Mouse (Mus musculus) inflammation-experienced regulatory T-cells (primary cell): ENCODE data around the gene Zbtb14. TPM values are rescaled to one million over a fixed set of nuclear protein-coding genes. Genes with fewer than 3 reads are reported as not detected.

Experiments
- polyA plus RNA-seq, 2 experiments: library from polyadenylated mRNA; unstranded; fragments of 100-300 nt; shearing (Covaris generic); gene quantifications; one replicate each; pipeline ENCODE4 v1.2.1; 2017

Zbtb14 gene
- 10 to 100 TPM; 28.7 to 41.9 TPM for polyA plus RNA-seq

DNA sequence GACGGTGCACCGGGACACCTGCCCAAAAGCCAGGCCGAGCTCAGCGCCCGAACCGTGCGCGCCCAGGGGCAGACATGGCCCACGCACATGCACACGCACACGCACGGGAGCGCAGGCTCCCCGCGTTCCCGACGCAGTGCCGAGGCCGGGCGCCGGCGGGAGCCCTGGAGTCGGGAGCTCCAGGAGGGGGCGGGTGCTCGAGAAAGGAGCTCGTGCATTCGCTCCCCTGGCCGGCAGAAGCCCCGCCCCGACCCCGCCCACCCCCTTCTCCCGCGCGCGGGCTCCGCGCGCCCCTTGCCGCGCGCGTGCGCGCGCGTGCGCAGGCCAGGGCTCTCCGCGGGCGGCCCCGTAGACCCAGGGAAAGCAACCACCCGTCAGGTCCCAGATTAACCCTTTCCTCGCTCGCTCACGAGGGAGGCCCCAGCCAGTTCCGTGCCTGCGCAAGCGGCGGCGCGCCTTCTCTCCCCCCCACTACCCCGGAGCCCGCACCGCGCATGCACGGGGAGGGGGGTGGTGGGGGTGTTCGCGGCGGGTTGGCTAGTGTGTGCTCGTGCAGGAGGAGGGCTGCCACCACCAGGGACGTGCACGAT, at the start of gene Zbtb14:
Gene Zbtb14 (plus strand): TSS at position 540 of the 590 bp plus-strand sequence.

GRCm38 (mm10) chr17:69438990-69439491, 56.2 kb downstream of the Zbtb14 start, which contains the start of gene Akain1:
Akain1 (plus strand) TSS chr17:69439326.

Other genes starting within 250 kb of the Zbtb14 start
- under 1 TPM in 1 of 2 experiments, not detected in 1; 0.16 TPM for gene Akain1, start 56.3 kb downstream of the Zbtb14 start, polyA plus RNA-seq